Mouse (Mus musculus) liver, embryonic 14.5 days (tissue): ENCODE measurements around the gene Glipr1l3. TPM values are rescaled to one million over a fixed set of nuclear protein-coding genes. Genes with fewer than 3 reads are reported as not detected.
A peak's percentile ranks its signal among the peaks of the same experiment; 100 is the strongest.
"Not testable (repeated sequence)": the region's sequence is repeated elsewhere in the genome, so short reads cannot be mapped to it uniquely, and the experiment has no call there.

Experiments
- ATAC-seq: fragments of 200-750 bp; cut with Nextera tagmentation; 2 replicates; pipeline ENCODE4 v1.8.0; 2017; ENCODE audit warnings: moderate number of reproducible peaks, mild to moderate bottlenecking, moderate library complexity; ENCODE audit not compliant: insufficient read depth
- DNase-seq, 3 experiments: peaks; one replicate each; pipeline ENCODE4 v3.0.0-alpha.2; 2012 to 2013; ENCODE audit warnings: low read depth in 3 of 3, low spot score in 3 of 3
- H3K27ac ChIP-seq: fragments of 300-500 bp; sonication (generic); 2 replicates; pipeline ENCODE4 v1.5.1; 2014; ENCODE audit warnings: moderate library complexity, mild to moderate bottlenecking, control low read depth, inconsistent platforms
- H3K27me3 ChIP-seq: fragments of 300-500 bp; sonication (generic); 2 replicates; pipeline ENCODE4 v1.6.1; 2014; ENCODE audit warnings: mild to moderate bottlenecking, low read length, moderate library complexity; ENCODE audit not compliant: control insufficient read depth, insufficient read depth
- H3K36me3 ChIP-seq: fragments of 300-500 bp; sonication (generic); replicated peaks from 2 replicates; pipeline ENCODE4 v1.6.1; 2014; ENCODE audit warnings: low read depth; ENCODE audit not compliant: control insufficient read depth, insufficient read depth
- H3K4me1 ChIP-seq, 2 experiments: fragments of 200-500 bp in 1 of 2; fragments of 300-500 bp in 1 of 2; sonication (generic) in 1 of 2; replicated peaks; 2 replicates each; pipeline ENCODE4 v1.6.1; 2012 to 2014; ENCODE audit warnings: antibody characterized with exemption in 1 of 2, inconsistent platforms in 1 of 2, low read length in 1 of 2; ENCODE audit not compliant: control insufficient read depth in 2 of 2, insufficient read depth in 2 of 2
- H3K4me2 ChIP-seq: fragments of 300-500 bp; sonication (generic); 2 replicates; pipeline ENCODE4 v1.6.1; 2014; ENCODE audit warnings: low read depth, mild to moderate bottlenecking, control low read depth, moderate library complexity
- H3K4me3 ChIP-seq, 2 experiments: fragments of 200-500 bp in 1 of 2; fragments of 300-500 bp in 1 of 2; sonication (generic) in 1 of 2; 2 replicates each; pipeline ENCODE4 v1.5.1; 2012 to 2014; ENCODE audit warnings: low read depth in 2 of 2, low read length in 2 of 2, mild to moderate bottlenecking in 2 of 2, control low read depth in 1 of 2, inconsistent platforms in 1 of 2, moderate library complexity in 1 of 2; ENCODE audit not compliant: insufficient read depth in 1 of 2
- H3K9ac ChIP-seq: fragments of 300-500 bp; sonication (generic); replicated peaks from 2 replicates; pipeline ENCODE4 v1.6.1; 2014; ENCODE audit warnings: mild to moderate bottlenecking, control low read depth, moderate library complexity
- H3K9me3 ChIP-seq: fragments of 300-500 bp; sonication (generic); 2 replicates; pipeline ENCODE4 v1.6.1; 2016; ENCODE audit warnings: low read length, mixed read lengths; ENCODE audit not compliant: control insufficient read depth
- CTCF ChIP-seq: IDR thresholded peaks from 2 replicates; pipeline ENCODE4 v1.5.1; 2016; ENCODE audit warnings: antibody characterized with exemption, low read depth, control low read depth
- EP300 ChIP-seq: IDR thresholded peaks from 2 replicates; pipeline ENCODE4 v1.6.1; 2016; ENCODE audit warnings: antibody characterized with exemption, low read depth
- WGBS: fragments of 180-500 bp; shearing (Covaris S2); extraction: QIAGEN DNeasy Blood & Tissue Kit; methylation state at CpG from one replicate; pipeline ENCODE4 v1.1.7; 2014; ENCODE audit not compliant: insufficient replicate concordance; 5-methylcytosine and 5-hydroxymethylcytosine counted together
- polyA plus RNA-seq, 2 experiments: library from polyadenylated mRNA; depleted of rRNA in 1 of 2; stranded (reverse) in 1 of 2; unstranded in 1 of 2; fragments of >200 nt; fragmentation: Nextera tagmentation in 1 of 2; extraction: Ambion mirVana in 1 of 2; gene quantifications; 2 replicates each; pipeline versions ENCODE4 v1.2.1 to v1.2.3; 2012 to 2014

Glipr1l3 gene
- polyA plus RNA-seq, 2 experiments = not detected

DNA sequence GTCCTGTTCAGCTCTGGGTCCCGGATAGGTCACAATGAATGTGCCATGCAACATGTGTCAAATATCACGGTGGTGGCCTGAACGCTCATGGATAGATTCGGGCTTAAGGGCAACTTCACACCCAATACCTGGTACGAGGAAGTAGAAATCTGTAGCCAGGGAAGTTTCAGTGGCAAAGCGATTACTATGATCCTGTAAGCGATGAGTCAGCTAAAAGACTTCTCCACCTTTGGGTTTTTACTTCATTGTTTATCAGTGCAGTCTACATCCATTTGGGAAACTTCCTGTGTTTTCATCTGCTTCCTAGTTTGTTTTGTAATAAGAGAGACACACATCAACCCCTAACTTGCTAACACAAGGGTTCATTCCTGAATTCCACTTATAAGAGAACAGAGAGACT lies 49.7 kb downstream of the Glipr1l3 start:
- no peak for DNase-seq
- Histone ChIP-seq H3K9me3 (no peaks in the 10 kb centered on the region), H3K9ac (no peak overlapping the region), H3K4me1 (no peaks in the 10 kb centered on the region), H3K27me3 (no peaks in the 10 kb centered on the region), H3K36me3 (no peaks in the 10 kb centered on the region), H3K4me3 (no peak overlapping the region), H3K4me2 (no peak overlapping the region), H3K27ac (no peak overlapping the region)
- TF ChIP-seq CTCF = no peak
- no peak for TF ChIP-seq EP300
- ATAC-seq = no peak
- 64% methylated on average over 7 of the region's 7 CpGs for WGBS

DNA sequence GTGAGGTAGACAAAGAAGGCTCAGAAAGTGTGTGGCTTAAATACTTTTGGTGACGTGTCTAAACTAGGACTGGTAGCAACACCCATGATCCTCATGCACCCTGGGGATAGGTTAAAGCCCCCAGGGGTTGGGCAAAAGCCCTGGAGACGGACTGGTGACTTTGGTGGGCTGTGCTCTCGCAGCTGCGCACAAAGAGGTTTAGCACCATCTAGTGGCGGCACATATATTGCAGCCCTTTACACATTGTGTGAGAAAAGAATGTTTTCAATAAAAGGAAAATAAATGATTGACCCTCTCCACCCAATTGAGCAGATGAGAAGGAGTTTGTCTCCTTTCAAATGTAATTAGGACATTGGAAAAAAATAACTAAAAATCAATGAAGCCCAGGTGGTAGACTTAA lies 54.3 kb downstream of the Glipr1l3 start:
- H3K4me2 ChIP-seq, H3K27ac ChIP-seq, H3K36me3 ChIP-seq, H3K4me1 ChIP-seq, H3K27me3 ChIP-seq, ATAC-seq, H3K4me3 ChIP-seq, H3K9me3 ChIP-seq, H3K9ac ChIP-seq: not testable (repeated sequence)
- TF ChIP-seq CTCF = peak; percentile 76
- DNase-seq = peak in 1 of 3 experiments; percentile 4
- 5% methylated on average over 5 of the region's 5 CpGs for WGBS

Other genes with a start within 250 kb of the Glipr1l3 start
- 5.3 and 9.9 TPM in 2 replicates for gene Krr1, start 187.7 kb downstream of the Glipr1l3 start, polyA plus RNA-seq (2012; rRNA removed)
- gene Krr1, start 187.7 kb downstream of the Glipr1l3 start, polyA plus RNA-seq (2014; fragmentation: Nextera tagmentation; extraction: Ambion mirVana) = 22.1 and 24.8 TPM in 2 replicates
- gene Glipr1, start 157.7 kb downstream of the Glipr1l3 start, polyA plus RNA-seq (2012; rRNA removed) = 8.0 and 9.7 TPM in 2 replicates
- 7.6 and 8.7 TPM in 2 replicates for gene Glipr1, start 157.7 kb downstream of the Glipr1l3 start, polyA plus RNA-seq (2014; fragmentation: Nextera tagmentation; extraction: Ambion mirVana)
- gene Glipr1l1, start 100.1 kb downstream of the Glipr1l3 start, polyA plus RNA-seq (2012; rRNA removed) = not detected in 2 replicates
- not detected in 2 replicates for gene Glipr1l1, start 100.1 kb downstream of the Glipr1l3 start, polyA plus RNA-seq (2014; fragmentation: Nextera tagmentation; extraction: Ambion mirVana)
- not detected in 2 replicates for gene Glipr1l2, start 77.0 kb downstream of the Glipr1l3 start, polyA plus RNA-seq (2012; rRNA removed)
- not detected in 2 replicates for gene Glipr1l2, start 77.0 kb downstream of the Glipr1l3 start, polyA plus RNA-seq (2014; fragmentation: Nextera tagmentation; extraction: Ambion mirVana)
- gene Caps2, start 3.3 kb upstream of the Glipr1l3 start, polyA plus RNA-seq (2012; rRNA removed) = not detected in 2 replicates
- gene Caps2, start 3.3 kb upstream of the Glipr1l3 start, polyA plus RNA-seq (2014; fragmentation: Nextera tagmentation; extraction: Ambion mirVana) = 0.05 TPM in 1 of 2 replicates, not detected in the other
- 0.01 TPM in 1 of 2 replicates, not detected in the other for gene Kcnc2, start 110.8 kb upstream of the Glipr1l3 start, polyA plus RNA-seq (2012; rRNA removed)
- gene Kcnc2, start 110.8 kb upstream of the Glipr1l3 start, polyA plus RNA-seq (2014; fragmentation: Nextera tagmentation; extraction: Ambion mirVana) = not detected in 2 replicates